ENCODE assay signal across 19 mouse cellular contexts in the genomic region with DNA sequence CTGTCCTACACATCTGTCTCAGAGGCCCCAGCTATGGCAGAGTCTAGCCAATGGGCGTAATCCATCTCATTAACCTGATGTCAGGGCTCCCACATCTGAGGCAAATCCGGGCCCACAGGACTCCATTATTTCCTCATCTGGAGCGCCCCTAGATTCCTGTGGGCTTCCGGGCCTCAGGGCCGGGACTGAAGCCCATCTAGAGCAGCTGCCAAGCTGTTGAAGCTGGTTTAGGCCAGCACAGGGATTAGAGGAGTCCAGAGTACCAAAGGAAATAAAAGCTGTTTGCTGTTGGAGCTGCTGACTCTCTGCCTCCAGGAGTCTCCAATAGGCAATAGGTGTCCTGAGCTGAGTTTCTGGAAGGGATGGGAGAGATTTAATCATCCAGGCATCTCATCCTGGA. TPM values are rescaled to one million over a fixed set of nuclear protein-coding genes. Genes with fewer than 3 reads are reported as not detected.
"Had no signal": no experiment of that assay in that cellular context is flagged by ENCODE, and none has a peak within 500 bp of the region (broad histone marks: within the 10 kb centered on the region; RNA-seq: fewer than 3 reads in every experiment).

No protein-coding gene starts in this region.

- H3K4me3 ChIP-seq: left cerebral cortex, adult 2 months; limb, embryonic 15.5 days; liver, embryonic 12.5 days; lung, embryonic 15.5 days; megakaryocyte, embryonic 14.5 days; neural tube, embryonic 13.5 days; stomach, embryonic 15.5 days had no signal

- ATAC-seq: intestine, embryonic 16.5 days; liver, embryonic 12.5 days; midbrain, embryonic 16.5 days had no signal

- H3K4me2 ChIP-seq: limb, embryonic 15.5 days; liver, embryonic 12.5 days; lung, embryonic 15.5 days; midbrain, embryonic 11.5 days; neural tube, embryonic 13.5 days; stomach, embryonic 15.5 days had no signal

- DNase-seq: lung, postnatal 14 days; retina, postnatal 1 day; right cerebral cortex, postnatal 14 days; thymus, adult 2 months; thymus, postnatal 25 days had no signal

- H3K9ac ChIP-seq: limb, embryonic 15.5 days; liver, embryonic 12.5 days; lung, embryonic 15.5 days; neural tube, embryonic 13.5 days; stomach, embryonic 15.5 days had no signal

- H3K27ac ChIP-seq: left cerebral cortex, adult 2 months; limb, embryonic 15.5 days; liver, embryonic 12.5 days; lung, embryonic 15.5 days; macrophage; neural tube, embryonic 13.5 days; stomach, embryonic 15.5 days had no signal

- H3K4me1 ChIP-seq: limb, embryonic 15.5 days; liver, embryonic 12.5 days; lung, embryonic 15.5 days; neural tube, embryonic 13.5 days; stomach, embryonic 15.5 days had no signal

- H3K27me3 ChIP-seq: limb, embryonic 15.5 days; lung, embryonic 15.5 days; neural tube, embryonic 13.5 days; stomach, embryonic 15.5 days had no signal

- H3K36me3 ChIP-seq: limb, embryonic 15.5 days; liver, embryonic 12.5 days; lung, embryonic 15.5 days; neural tube, embryonic 13.5 days; stomach, embryonic 15.5 days had no signal

- H3K9me3 ChIP-seq: limb, embryonic 15.5 days; liver, embryonic 12.5 days; lung, embryonic 15.5 days; megakaryocyte, embryonic 14.5 days; neural tube, embryonic 13.5 days; stomach, embryonic 15.5 days had no signal

RNA-seq across cellular contexts. Expression of gene Pglyrp2, which starts 11.2 kb away (rescaled TPM):
- total RNA-seq: layer of hippocampus, postnatal 25 days; left cerebral cortex, adult 2 months; left cerebral cortex, postnatal 25 days had no signal
- polyA plus RNA-seq: limb, embryonic 11.5 days; macrophage; midbrain, embryonic 11.5 days; midbrain, embryonic 16.5 days; neural tube, embryonic 13.5 days had no signal

RNA-seq across cellular contexts. Expression of gene Cyp4f39, which starts 17.4 kb away (rescaled TPM):
- total RNA-seq: layer of hippocampus, postnatal 25 days; left cerebral cortex, adult 2 months; left cerebral cortex, postnatal 25 days had no signal
- polyA plus RNA-seq: limb, embryonic 11.5 days had no signal
